Mouse (Mus musculus): Measurements from ENCODE around the gene Sh3pxd2a. TPM values are rescaled to one million over a fixed set of nuclear protein-coding genes. Genes with fewer than 3 reads are reported as not detected.
A peak's percentile ranks its signal among the peaks of the same experiment; 100 is the strongest.

Sh3pxd2a gene
- polyA plus RNA-seq, 1 experiment from 2014 or later: 8.7 TPM

GRCm38 (mm10) chr19:47508191-47508590, 44.0 kb upstream of the Sh3pxd2a start:
- Histone ChIP-seq H3K36me3 (ENCODE audit: control insufficient read depth, insufficient read depth, low read length) (no peaks in the 10 kb centered on the region; the same call in 1 of the 2 replicates), H3K4me3 (ENCODE audit: low read length) (no peak overlapping the region), H3K4me1 (ENCODE audit: control insufficient read depth, insufficient read depth, low read length) (peaks cover 35% of the 10 kb centered on the region), H3K9me3 (ENCODE audit: control insufficient read depth, low read length) (no peaks in the 10 kb centered on the region), H3K4me2 (replicated peaks; ENCODE audit: low read depth, low read length) (no peak overlapping the region), H3K27ac (ENCODE audit: low read depth, low read length) (peak overlapping the region; percentile 65; the same call in 1 of the 2 replicates), H3K27me3 (ENCODE audit: control insufficient read depth, insufficient read depth, low read length) (no peaks in the 10 kb centered on the region), H3K9ac (ENCODE audit: low read depth, low read length) (no peak overlapping the region)
- WGBS: 53% methylated on average over 3 of the region's 3 CpGs
- ATAC-seq (ENCODE audit: low FRiP score, low TSS enrichment): no peak

- H3K9ac ChIP-seq (ENCODE audit: low read depth, low read length): no peak overlapping the region
- no peaks in the 10 kb centered on the region for H3K9me3 ChIP-seq (ENCODE audit: control insufficient read depth, low read length)
- 59% methylated on average over 27 of the region's 27 CpGs for WGBS
- H3K4me2 ChIP-seq (replicated peaks; ENCODE audit: low read depth, low read length): no peak overlapping the region
- ATAC-seq (ENCODE audit: low FRiP score, low TSS enrichment): no peak
- H3K4me1 ChIP-seq (ENCODE audit: control insufficient read depth, insufficient read depth, low read length): peaks cover 29% of the 10 kb centered on the region
- no peak overlapping the region for H3K4me3 ChIP-seq (ENCODE audit: low read length)
- H3K27me3 ChIP-seq (ENCODE audit: control insufficient read depth, insufficient read depth, low read length): no peaks in the 10 kb centered on the region
- H3K27ac ChIP-seq (ENCODE audit: low read depth, low read length): no peak overlapping the region
- no peaks in the 10 kb centered on the region; the same call in 1 of the 2 replicates for H3K36me3 ChIP-seq (ENCODE audit: control insufficient read depth, insufficient read depth, low read length)
Observed at GRCm38 (mm10) chr19:47507128-47508121, 43.2 kb upstream of the Sh3pxd2a start.

- no peaks in the 10 kb centered on the region for H3K27me3 ChIP-seq (ENCODE audit: control insufficient read depth, insufficient read depth, low read length)
- 79% methylated on average over 4 of the region's 4 CpGs for WGBS
- no peak overlapping the region for H3K4me3 ChIP-seq (ENCODE audit: low read length)
- no peak overlapping the region for H3K27ac ChIP-seq (ENCODE audit: low read depth, low read length)
- H3K9ac ChIP-seq (ENCODE audit: low read depth, low read length): no peak overlapping the region
- H3K4me1 ChIP-seq (ENCODE audit: control insufficient read depth, insufficient read depth, low read length): peaks cover 4% of the 10 kb centered on the region
- no peak for ATAC-seq (ENCODE audit: low FRiP score, low TSS enrichment)
- no peaks in the 10 kb centered on the region for H3K9me3 ChIP-seq (ENCODE audit: control insufficient read depth, low read length)
- no peaks in the 10 kb centered on the region; the same call in 1 of the 2 replicates for H3K36me3 ChIP-seq (ENCODE audit: control insufficient read depth, insufficient read depth, low read length)
- no peak overlapping the region for H3K4me2 ChIP-seq (replicated peaks; ENCODE audit: low read depth, low read length)
Observed at GRCm38 (mm10) chr19:47503625-47504024, 39.4 kb upstream of the Sh3pxd2a start.

GRCm38 (mm10) chr19:47502563-47502962, 38.4 kb upstream of the Sh3pxd2a start:
- no peaks in the 10 kb centered on the region for H3K9me3 ChIP-seq (ENCODE audit: control insufficient read depth, low read length)

GRCm38 (mm10) chr19:47500389-47501011, 36.3 kb upstream of the Sh3pxd2a start:
- Histone ChIP-seq H3K36me3 (ENCODE audit: control insufficient read depth, insufficient read depth, low read length) (no peaks in the 10 kb centered on the region; the same call in 1 of the 2 replicates), H3K4me2 (replicated peaks; ENCODE audit: low read depth, low read length) (no peak overlapping the region), H3K4me3 (ENCODE audit: low read length) (no peak overlapping the region), H3K4me1 (ENCODE audit: control insufficient read depth, insufficient read depth, low read length) (no peaks in the 10 kb centered on the region), H3K9ac (ENCODE audit: low read depth, low read length) (no peak overlapping the region), H3K27ac (ENCODE audit: low read depth, low read length) (no peak overlapping the region), H3K27me3 (ENCODE audit: control insufficient read depth, insufficient read depth, low read length) (no peaks in the 10 kb centered on the region), H3K9me3 (ENCODE audit: control insufficient read depth, low read length) (no peaks in the 10 kb centered on the region)
- WGBS: 83% methylated on average over 11 of the region's 11 CpGs
- ATAC-seq (ENCODE audit: low FRiP score, low TSS enrichment): no peak

More at GRCm38 (mm10) chr19:47502563-47502962, 38.4 kb upstream of the Sh3pxd2a start:
- no peak overlapping the region for H3K4me3 ChIP-seq (ENCODE audit: low read length)
- H3K4me1 ChIP-seq (ENCODE audit: control insufficient read depth, insufficient read depth, low read length): no peaks in the 10 kb centered on the region
- ATAC-seq (ENCODE audit: low FRiP score, low TSS enrichment): no peak
- no peak overlapping the region for H3K4me2 ChIP-seq (replicated peaks; ENCODE audit: low read depth, low read length)
- no peak overlapping the region for H3K9ac ChIP-seq (ENCODE audit: low read depth, low read length)
- no peaks in the 10 kb centered on the region for H3K27me3 ChIP-seq (ENCODE audit: control insufficient read depth, insufficient read depth, low read length)
- H3K27ac ChIP-seq (ENCODE audit: low read depth, low read length): no peak overlapping the region
- 80% methylated on average over 8 of the region's 8 CpGs for WGBS
- no peaks in the 10 kb centered on the region; the same call in 1 of the 2 replicates for H3K36me3 ChIP-seq (ENCODE audit: control insufficient read depth, insufficient read depth, low read length)

- H3K9me3 ChIP-seq (ENCODE audit: control insufficient read depth, low read length): no peaks in the 10 kb centered on the region
- H3K36me3 ChIP-seq (ENCODE audit: control insufficient read depth, insufficient read depth, low read length): no peaks in the 10 kb centered on the region; the same call in 1 of the 2 replicates
- H3K9ac ChIP-seq (ENCODE audit: low read depth, low read length): no peak overlapping the region
- no peak overlapping the region for H3K4me2 ChIP-seq (replicated peaks; ENCODE audit: low read depth, low read length)
- H3K4me1 ChIP-seq (ENCODE audit: control insufficient read depth, insufficient read depth, low read length): no peaks in the 10 kb centered on the region
- ATAC-seq (ENCODE audit: low FRiP score, low TSS enrichment): no peak
- no peaks in the 10 kb centered on the region for H3K27me3 ChIP-seq (ENCODE audit: control insufficient read depth, insufficient read depth, low read length)
- WGBS: 93% methylated on average over 5 of the region's 5 CpGs
- no peak overlapping the region for H3K27ac ChIP-seq (ENCODE audit: low read depth, low read length)
- no peak overlapping the region for H3K4me3 ChIP-seq (ENCODE audit: low read length)
Observed at GRCm38 (mm10) chr19:47499841-47500240, 35.6 kb upstream of the Sh3pxd2a start.

GRCm38 (mm10) chr19:47498942-47499341, 34.7 kb upstream of the Sh3pxd2a start:
- no peak for ATAC-seq (ENCODE audit: low FRiP score, low TSS enrichment)
- H3K27ac ChIP-seq (ENCODE audit: low read depth, low read length): no peak overlapping the region

GRCm38 (mm10) chr19:47497736-47498135, 33.5 kb upstream of the Sh3pxd2a start:
- H3K27ac ChIP-seq (ENCODE audit: low read depth, low read length): no peak overlapping the region
- no peaks in the 10 kb centered on the region; the same call in 1 of the 2 replicates for H3K36me3 ChIP-seq (ENCODE audit: control insufficient read depth, insufficient read depth, low read length)
- no peak for ATAC-seq (ENCODE audit: low FRiP score, low TSS enrichment)
- H3K4me2 ChIP-seq (replicated peaks; ENCODE audit: low read depth, low read length): no peak overlapping the region
- H3K4me3 ChIP-seq (ENCODE audit: low read length): no peak overlapping the region
- no peak overlapping the region for H3K9ac ChIP-seq (ENCODE audit: low read depth, low read length)
- WGBS: 90% methylated on average over 6 of the region's 6 CpGs
- H3K27me3 ChIP-seq (ENCODE audit: control insufficient read depth, insufficient read depth, low read length): no peaks in the 10 kb centered on the region
- no peaks in the 10 kb centered on the region for H3K4me1 ChIP-seq (ENCODE audit: control insufficient read depth, insufficient read depth, low read length)
- no peaks in the 10 kb centered on the region for H3K9me3 ChIP-seq (ENCODE audit: control insufficient read depth, low read length)

More at GRCm38 (mm10) chr19:47498942-47499341, 34.7 kb upstream of the Sh3pxd2a start:
- WGBS: 84% methylated on average over 4 of the region's 4 CpGs
- Histone ChIP-seq H3K4me2 (replicated peaks; ENCODE audit: low read depth, low read length) (no peak overlapping the region), H3K4me3 (ENCODE audit: low read length) (no peak overlapping the region), H3K4me1 (ENCODE audit: control insufficient read depth, insufficient read depth, low read length) (no peaks in the 10 kb centered on the region), H3K9ac (ENCODE audit: low read depth, low read length) (no peak overlapping the region), H3K9me3 (ENCODE audit: control insufficient read depth, low read length) (no peaks in the 10 kb centered on the region), H3K36me3 (ENCODE audit: control insufficient read depth, insufficient read depth, low read length) (no peaks in the 10 kb centered on the region; the same call in 1 of the 2 replicates), H3K27me3 (ENCODE audit: control insufficient read depth, insufficient read depth, low read length) (no peaks in the 10 kb centered on the region)
